Mouse (Mus musculus) gastrocnemius, adult 8-10 months (tissue): ENCODE results near the gene Uba2. TPM values are rescaled to one million over a fixed set of nuclear protein-coding genes. Genes with fewer than 3 reads are reported as not detected.

ENCODE experiments used
- DNase-seq, 2 experiments: peaks; one replicate each; pipeline ENCODE4 v3.0.0; 2022; ENCODE audit warnings: low spot score in 2 of 2
- total RNA-seq, 4 experiments: library from RNA; stranded (reverse); gene quantifications; 2 replicates each; pipeline ENCODE4 v1.2.4; 2022

Uba2 gene
- total RNA-seq, 4 experiments from 2014 or later: 33.2 to 42.5 (median 37.5) TPM

DNA sequence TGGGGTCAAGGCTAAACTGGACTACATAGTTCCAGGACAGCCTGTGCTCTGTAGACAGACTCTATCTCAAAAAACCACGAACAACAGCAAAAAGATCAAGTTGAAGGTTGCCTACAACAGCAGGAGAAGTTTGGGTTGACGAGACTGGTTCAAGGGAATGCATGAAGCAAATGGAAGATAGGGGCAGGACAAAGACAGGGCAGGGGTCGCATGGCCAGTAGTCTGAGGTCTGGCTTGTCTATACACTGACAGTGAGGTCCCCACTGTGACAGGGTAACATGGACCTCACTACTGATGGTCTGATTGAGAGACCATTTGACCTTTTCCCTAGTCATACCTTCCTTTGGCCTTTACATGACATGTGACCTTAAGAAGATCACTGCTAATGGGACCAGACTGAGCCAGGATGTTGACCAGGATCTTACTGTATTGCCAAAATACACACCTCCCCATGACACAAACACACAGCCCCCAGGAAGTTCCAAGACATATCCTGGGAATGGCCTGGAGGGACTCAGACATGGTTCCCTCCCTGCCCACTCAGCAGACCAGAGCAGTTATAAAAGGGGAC, 74.4 kb downstream of the Uba2 start, which contains the start of gene Scgb1b30:
Gene Scgb1b30 (plus strand): TSS at position 521 of the 571 bp plus-strand sequence.
- no peak for DNase-seq

Other genes starting within 250 kb of the Uba2 start
- not detected for gene Scgb2b26, start 224.6 kb downstream of the Uba2 start, total RNA-seq
- gene Scgb2b27, start 155.7 kb downstream of the Uba2 start, total RNA-seq: not detected
- not detected for gene Scgb1b27, start 148.1 kb downstream of the Uba2 start, total RNA-seq
- not detected for gene Scgb1b30, start 74.2 kb downstream of the Uba2 start, total RNA-seq
- gene Wtip, start 36.3 kb downstream of the Uba2 start, total RNA-seq: 1 to 10 TPM; 2.4 to 4.5 (median 2.4) TPM
- gene Pdcd2l, start 27.1 kb upstream of the Uba2 start, total RNA-seq: 10 to 100 TPM; 13.0 to 18.6 (median 16.9) TPM
- gene Gpi1, start 60.7 kb upstream of the Uba2 start, total RNA-seq: 1,000 to 10,000 TPM in 2 of 4 experiments, 100 to 1,000 TPM in 2; 941 to 1,057 (median 993) TPM
- not detected for gene Gm6096, start 81.4 kb upstream of the Uba2 start, total RNA-seq
- 10 to 100 TPM; 28.9 to 47.5 (median 39.1) TPM for gene 4931406P16Rik, start 144.0 kb upstream of the Uba2 start, total RNA-seq
- gene Lsm14a, start 223.7 kb upstream of the Uba2 start, total RNA-seq: 100 to 1,000 TPM in 2 of 4 experiments, 10 to 100 TPM in 2; 90.2 to 111 (median 99.9) TPM